Mouse (Mus musculus): ENCODE measurements at regions not wholly inside any gene's neighbourhood (a gene's known extent, or its start where the extent isn't known, plus 50 kb on each side); places are given as distances from the start of the nearest gene placed in this dataset.
"Not testable (repeated sequence)": the region's sequence is repeated elsewhere in the genome, so short reads cannot be mapped to it uniquely, and the experiment has no call there.

DNA sequence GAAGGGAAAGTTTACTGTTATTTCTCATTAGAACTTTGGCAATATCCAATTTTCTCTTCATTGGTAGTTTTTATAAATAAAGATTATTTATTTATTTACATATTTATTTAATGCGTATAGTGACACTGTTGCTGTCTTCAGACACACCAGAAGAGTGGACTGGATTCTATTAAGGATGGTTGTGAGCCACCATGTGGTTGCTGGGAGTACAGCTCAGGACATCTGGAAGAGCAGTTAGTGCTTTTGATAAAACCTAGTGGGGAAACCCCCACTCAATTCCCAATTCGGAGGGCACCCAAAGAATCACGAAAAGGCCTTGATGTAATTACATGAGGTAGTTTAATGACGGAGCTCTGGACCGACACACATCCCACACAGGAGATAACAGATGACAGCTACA is 58.3 kb upstream of the Olfr161 start:
- H3K27me3 ChIP-seq (replicated peaks); dilution Hi-C loops (cut with MboI; ENCODE audit: extremely low pct_ligation_motif_present, extremely low pct_unique_long_range_greater_than_20kb, low sequenced_read_pairs); H3K27ac ChIP-seq (ENCODE audit: insufficient read depth, low read depth); H3K9ac ChIP-seq (ENCODE audit: insufficient read depth, low read depth); H3K79me2 ChIP-seq (replicated peaks; ENCODE audit: control insufficient read depth, extremely low read depth, insufficient read depth, poor library complexity, severe bottlenecking); H3K9me3 ChIP-seq (replicated peaks; ENCODE audit: low read length); H3K36me3 ChIP-seq (replicated peaks in 1 of 2; ENCODE audit: control insufficient read depth in 1 of 2, insufficient read depth in 1 of 2, low read length in 1 of 2); DNase-seq (ENCODE audit: extremely low read depth); in situ Hi-C loops (cut with MboI; ENCODE audit: low pct_ligation_motif_present, low pct_unique_long_range_greater_than_20kb, low sequenced_read_pairs); H3K4me2 ChIP-seq (ENCODE audit: insufficient read depth, low read depth, poor library complexity, severe bottlenecking); H3K4me3 ChIP-seq (replicated peaks in 1 of 3; ENCODE audit: low read depth in 2 of 3, low read length in 2 of 3, poor library complexity in 1 of 3): not testable (repeated sequence)
- peaks cover 0 to 26% of the 10 kb centered on the region in 2 experiments; a peak in 2 of 4 replicates for H3K4me1 ChIP-seq (ENCODE audit: control insufficient read depth in 1 of 2, insufficient read depth in 2 of 2)
- TF ChIP-seq SMC3 (IDR thresholded peaks at IDR 0.05; ENCODE audit: low read depth, low read length) = peak; percentile 22; the same call in 1 of the 2 replicates
- TF ChIP-seq CTCF (conservative IDR thresholded peaks at IDR 0.05 in 1 of 2, IDR thresholded peaks at IDR 0.05 in 1 of 2; ENCODE audit: low read depth in 2 of 2, low read length in 2 of 2) = peak in 1 of 2 experiments; percentile 38; a peak in 2 of 4 replicates

Data from CH12.LX (cell line).